Mouse (Mus musculus) adrenal gland, adult 18-20 months (tissue): Measurements from ENCODE around the gene Il4i1. TPM values are rescaled to one million over a fixed set of nuclear protein-coding genes. Genes with fewer than 3 reads are reported as not detected.
A peak's percentile ranks its signal among the peaks of the same experiment; 100 is the strongest.

Experiments
- DNase-seq, 2 experiments: peaks; one replicate each; pipeline ENCODE4 v3.0.0; 2021 to 2022; ENCODE audit warnings: low spot score in 2 of 2
- total RNA-seq, 2 experiments: library from RNA; stranded (reverse); gene quantifications; 1 replicate in 1 of 2; 2 replicates in 1 of 2; pipeline ENCODE4 v1.2.3; 2021

The Il4i1 gene
- total RNA-seq, 2 experiments from 2014 or later = 1.6 to 2.6 TPM

- DNase-seq = no peak
These were observed 31.6 kb downstream of the Il4i1 start for GRCm38 (mm10) chr7:44847772-44848171.

GRCm38 (mm10) chr7:44848561-44849415, 32.6 kb downstream of the Il4i1 start, which contains the start of the genes Akt1s1 and Tbc1d17:
Akt1s1 (plus strand) TSS chr7:44848991.
Tbc1d17 (minus strand) TSS chr7:44849079.
- DNase-seq = peak; percentile 93 to 94

- peak; percentile 82 to 83 for DNase-seq
These were observed 33.4 kb downstream of the Il4i1 start for GRCm38 (mm10) chr7:44849416-44850111.

GRCm38 (mm10) chr7:44850146-44850545, 34.0 kb downstream of the Il4i1 start:
- peak; percentile 74 to 77 for DNase-seq

GRCm38 (mm10) chr7:44850789-44851624, 34.8 kb downstream of the Il4i1 start:
- DNase-seq = no peak

- no peak for DNase-seq
These were observed 35.5 kb downstream of the Il4i1 start for GRCm38 (mm10) chr7:44851625-44852234.

- DNase-seq = no peak
These were observed 36.3 kb downstream of the Il4i1 start for GRCm38 (mm10) chr7:44852259-44853027.

- no peak for DNase-seq
These were observed 36.9 kb downstream of the Il4i1 start for GRCm38 (mm10) chr7:44853065-44853464.

GRCm38 (mm10) chr7:44853596-44854355, 37.6 kb downstream of the Il4i1 start:
- DNase-seq = no peak

GRCm38 (mm10) chr7:44854356-44855031, 38.3 kb downstream of the Il4i1 start:
- peak; percentile 84 to 85 for DNase-seq

- DNase-seq = no peak
These were observed 38.8 kb downstream of the Il4i1 start for GRCm38 (mm10) chr7:44855036-44855435.

- DNase-seq = no peak
These were observed 40.2 kb downstream of the Il4i1 start for GRCm38 (mm10) chr7:44856265-44856916.

GRCm38 (mm10) chr7:44857042-44857552, 40.9 kb downstream of the Il4i1 start, which contains the start of gene Pnkp:
Pnkp (plus strand) TSS chr7:44857139.
- peak; percentile 78 to 81 for DNase-seq

GRCm38 (mm10) chr7:44857905-44858304, 41.7 kb downstream of the Il4i1 start:
- no peak for DNase-seq

- no peak for DNase-seq
These were observed 43.7 kb downstream of the Il4i1 start for GRCm38 (mm10) chr7:44859896-44860295.

- peak; percentile 69 to 75 for DNase-seq
These were observed 44.6 kb downstream of the Il4i1 start for GRCm38 (mm10) chr7:44860576-44861428.

- no peak for DNase-seq
These were observed 45.2 kb downstream of the Il4i1 start for GRCm38 (mm10) chr7:44861429-44861816.
